Mouse (Mus musculus): ENCODE data around the gene Zbtb9. TPM values are rescaled to one million over a fixed set of nuclear protein-coding genes. Genes with fewer than 3 reads are reported as not detected.
A peak's percentile ranks its signal among the peaks of the same experiment; 100 is the strongest.

The Zbtb9 gene
- total and polyA plus RNA-seq, 3 experiments: 10.7 to 13.4 TPM; not detected in 1

DNA sequence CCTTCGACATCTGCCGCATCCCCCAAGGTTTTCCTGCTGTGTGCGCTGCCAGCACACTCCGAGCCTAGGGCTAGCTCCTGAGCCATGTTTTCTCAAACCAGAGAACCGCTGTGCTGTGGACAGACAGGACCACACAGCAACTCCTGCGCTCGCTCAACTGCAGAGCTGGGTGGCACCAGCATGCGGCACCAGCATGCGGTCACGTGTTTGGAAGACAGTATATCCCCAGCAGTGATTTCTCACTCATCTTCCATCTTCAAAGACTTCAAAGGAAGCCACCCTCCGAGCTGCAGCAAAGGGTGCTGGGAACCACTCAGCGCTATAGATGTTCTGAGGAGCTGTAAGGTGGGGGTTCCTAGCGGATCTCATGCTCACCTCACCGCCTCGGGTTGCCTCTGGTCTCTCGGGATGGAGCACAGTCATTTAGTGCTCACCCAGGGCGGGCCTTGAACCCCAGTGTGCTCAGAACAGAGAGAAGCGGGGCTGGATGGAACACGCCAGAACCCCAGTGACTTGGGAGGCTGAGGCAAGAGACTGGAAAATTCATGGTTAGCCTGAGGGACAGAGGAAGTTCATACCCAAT is 32.0 kb downstream of the Zbtb9 start:
- Histone ChIP-seq H3K27ac (ENCODE audit: control insufficient read depth, low read depth, low read length) (no peak overlapping the region; the same call in 1 of the 2 replicates), H3K9me3 (replicated peaks; ENCODE audit: insufficient read depth, low read length) (no peaks in the 10 kb centered on the region), H3K79me2 (ENCODE audit: control insufficient read depth, insufficient read depth, low read length, poor library complexity) (no peaks in the 10 kb centered on the region), H3K4me1 (ENCODE audit: control insufficient read depth in 1 of 2, insufficient read depth in 2 of 2, low read length in 2 of 2) (peaks cover 0 to 8% of the 10 kb centered on the region in 2 experiments; a peak in 2 of 4 replicates), H3K4me3 (ENCODE audit: control insufficient read depth in 1 of 2, insufficient read depth in 1 of 2, low read depth in 2 of 2, low read length in 2 of 2) (no peak overlapping the region; a peak in 1 of 4 replicates), H3K9ac (ENCODE audit: control insufficient read depth, low read depth, low read length, poor library complexity, severe bottlenecking) (peak overlapping the region; percentile 57; the same call in 1 of the 2 replicates), H3K36me3 (ENCODE audit: control insufficient read depth in 1 of 2, insufficient read depth in 2 of 2, low read length in 2 of 2) (peaks cover 0 to 7% of the 10 kb centered on the region in 2 experiments; a peak in 2 of 4 replicates), H3K27me3 (ENCODE audit: control insufficient read depth in 1 of 2, insufficient read depth in 2 of 2, low read length in 2 of 2) (no peaks in the 10 kb centered on the region)
- no peak for DNase-seq (ENCODE audit: low read depth, low spot score)
- TF ChIP-seq HCFC1 (IDR thresholded peaks at IDR 0.05; ENCODE audit: low read depth, low read length) (no peak), KAT2A (conservative IDR thresholded peaks at IDR 0.05; ENCODE audit: low read depth, low read length) (no peak), MAFK (IDR thresholded peaks at IDR 0.05; ENCODE audit: borderline replicate concordance, low read depth, low read length) (no peak), E2F4 (IDR thresholded peaks at IDR 0.05; ENCODE audit: borderline replicate concordance, low read depth, low read length) (no peak), POLR2AphosphoS2 (IDR thresholded peaks at IDR 0.05; ENCODE audit: low read length) (no peak), MAX (IDR thresholded peaks at IDR 0.05; ENCODE audit: low read length) (no peak), ZMIZ1 (IDR thresholded peaks at IDR 0.05; ENCODE audit: low read depth, low read length) (no peak), POLR2A (IDR thresholded peaks at IDR 0.05; ENCODE audit: control insufficient read depth in 1 of 2, insufficient read depth in 1 of 2, low read depth in 1 of 2, low read length in 2 of 2, poor library complexity in 1 of 2) (no peak), UBTF (IDR thresholded peaks at IDR 0.05; ENCODE audit: borderline replicate concordance, insufficient read depth, low read depth, low read length) (no peak), TAL1 (IDR thresholded peaks at IDR 0.05; ENCODE audit: low read length) (no peak), SIN3A (IDR thresholded peaks at IDR 0.05; ENCODE audit: low read length) (no peak), TBP (IDR thresholded peaks at IDR 0.05; ENCODE audit: low read depth, low read length) (no peak), GABPA (IDR thresholded peaks at IDR 0.05; ENCODE audit: low read depth, low read length) (no peak), TCF12 (IDR thresholded peaks at IDR 0.05; ENCODE audit: low read depth, low read length) (no peak), CHD2 (IDR thresholded peaks at IDR 0.05; ENCODE audit: low read length) (no peak), ZC3H11A (IDR thresholded peaks at IDR 0.05; ENCODE audit: low read depth, low read length) (no peak), JUND (IDR thresholded peaks at IDR 0.05; ENCODE audit: low read depth, low read length) (no peak), ETS1 (IDR thresholded peaks at IDR 0.05; ENCODE audit: low read depth, low read length) (no peak)

DNA sequence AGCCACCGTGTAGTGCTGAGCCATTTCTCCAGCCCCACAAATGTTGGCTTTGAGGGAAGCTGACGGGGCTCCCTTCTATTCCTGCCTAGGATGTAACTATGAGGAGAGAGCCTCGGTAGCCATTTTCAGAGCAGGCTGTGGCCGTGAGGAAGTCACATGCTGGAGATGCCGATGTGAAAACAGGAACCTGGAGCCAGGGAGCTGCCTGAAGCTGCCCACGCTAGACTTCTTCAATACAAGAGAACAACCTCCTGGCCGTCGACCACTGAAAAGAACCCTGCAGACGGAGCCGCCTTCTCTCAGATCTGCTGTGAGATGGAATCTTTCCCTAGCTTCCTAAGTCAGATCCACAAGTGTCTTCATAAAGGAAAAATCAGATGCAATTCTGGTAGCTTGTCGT is 32.7 kb downstream of the Zbtb9 start:
- Histone ChIP-seq H3K79me2 (ENCODE audit: control insufficient read depth, insufficient read depth, low read length, poor library complexity) (no peaks in the 10 kb centered on the region), H3K27me3 (ENCODE audit: control insufficient read depth in 1 of 2, insufficient read depth in 2 of 2, low read length in 2 of 2) (no peaks in the 10 kb centered on the region), H3K9ac (ENCODE audit: control insufficient read depth, low read depth, low read length, poor library complexity, severe bottlenecking) (peak overlapping the region; percentile 57), H3K4me3 (ENCODE audit: control insufficient read depth in 1 of 2, insufficient read depth in 1 of 2, low read depth in 2 of 2, low read length in 2 of 2) (peak overlapping the region in 1 of 2 experiments; percentile 32; a peak in 1 of 4 replicates), H3K27ac (ENCODE audit: control insufficient read depth, low read depth, low read length) (peak overlapping the region; percentile 58), H3K36me3 (ENCODE audit: control insufficient read depth in 1 of 2, insufficient read depth in 2 of 2, low read length in 2 of 2) (peaks cover 0 to 7% of the 10 kb centered on the region in 2 experiments; a peak in 2 of 4 replicates), H3K4me1 (ENCODE audit: control insufficient read depth in 1 of 2, insufficient read depth in 2 of 2, low read length in 2 of 2) (peaks cover 0 to 8% of the 10 kb centered on the region in 2 experiments; a peak in 2 of 4 replicates), H3K9me3 (replicated peaks; ENCODE audit: insufficient read depth, low read length) (no peaks in the 10 kb centered on the region)
- peak; percentile 74 for TF ChIP-seq MAX (IDR thresholded peaks at IDR 0.05; ENCODE audit: low read length)
- no peak for TF ChIP-seq NELFE (IDR thresholded peaks at IDR 0.05; ENCODE audit: low read depth, low read length)
- no peak for TF ChIP-seq TBP (IDR thresholded peaks at IDR 0.05; ENCODE audit: low read depth, low read length)
- TF ChIP-seq ETS1 (IDR thresholded peaks at IDR 0.05; ENCODE audit: low read depth, low read length): no peak
- TF ChIP-seq POLR2A (IDR thresholded peaks at IDR 0.05; ENCODE audit: control insufficient read depth in 1 of 2, insufficient read depth in 1 of 2, low read depth in 1 of 2, low read length in 2 of 2, poor library complexity in 1 of 2): peak in 1 of 2 experiments; percentile 44; a peak in 1 of 4 replicates
- TF ChIP-seq ELF1 (IDR thresholded peaks at IDR 0.05; ENCODE audit: low read depth, low read length): no peak
- no peak for TF ChIP-seq UBTF (IDR thresholded peaks at IDR 0.05; ENCODE audit: borderline replicate concordance, insufficient read depth, low read depth, low read length)
- no peak for TF ChIP-seq SIN3A (IDR thresholded peaks at IDR 0.05; ENCODE audit: low read length)
- TF ChIP-seq MYC (IDR thresholded peaks at IDR 0.05; ENCODE audit: low read depth, low read length): 0 out of 2 replicates have a peak, but pooled peaks have one; percentile 44
- TF ChIP-seq TAL1 (IDR thresholded peaks at IDR 0.05; ENCODE audit: low read length): no peak
- TF ChIP-seq USF1 (IDR thresholded peaks at IDR 0.05; ENCODE audit: low read depth, low read length): peak; percentile 84
- DNase-seq (ENCODE audit: low read depth, low spot score): peak; percentile 78
